Mouse (Mus musculus): ENCODE measurements around the gene Ddx39b.
"Not testable (repeated sequence)": the region's sequence is repeated elsewhere in the genome, so short reads cannot be mapped to it uniquely, and the experiment has no call there.

Ddx39b gene

DNA sequence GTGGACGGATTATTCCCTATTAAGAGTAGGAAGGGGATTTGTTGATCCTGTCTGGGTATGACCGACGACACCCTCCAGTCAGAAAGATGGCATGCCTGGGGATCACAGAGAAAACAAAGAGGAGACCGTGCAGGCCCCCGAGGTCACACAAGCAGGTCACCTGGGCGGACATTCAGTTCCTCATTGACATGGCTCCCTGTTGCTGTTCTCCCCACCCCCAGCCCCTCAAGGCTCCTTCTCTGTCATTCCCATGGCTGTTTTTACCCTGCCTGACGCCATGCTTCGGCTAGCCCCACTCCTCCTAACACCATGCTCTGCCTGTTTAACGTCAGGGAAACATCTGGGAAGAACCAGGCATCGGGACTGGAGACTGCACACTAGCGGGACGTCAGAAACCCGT is 20.1 kb downstream of the Ddx39b start:
- no peak for DNase-seq (ENCODE audit: extremely low spot score, low spot score)

DNA sequence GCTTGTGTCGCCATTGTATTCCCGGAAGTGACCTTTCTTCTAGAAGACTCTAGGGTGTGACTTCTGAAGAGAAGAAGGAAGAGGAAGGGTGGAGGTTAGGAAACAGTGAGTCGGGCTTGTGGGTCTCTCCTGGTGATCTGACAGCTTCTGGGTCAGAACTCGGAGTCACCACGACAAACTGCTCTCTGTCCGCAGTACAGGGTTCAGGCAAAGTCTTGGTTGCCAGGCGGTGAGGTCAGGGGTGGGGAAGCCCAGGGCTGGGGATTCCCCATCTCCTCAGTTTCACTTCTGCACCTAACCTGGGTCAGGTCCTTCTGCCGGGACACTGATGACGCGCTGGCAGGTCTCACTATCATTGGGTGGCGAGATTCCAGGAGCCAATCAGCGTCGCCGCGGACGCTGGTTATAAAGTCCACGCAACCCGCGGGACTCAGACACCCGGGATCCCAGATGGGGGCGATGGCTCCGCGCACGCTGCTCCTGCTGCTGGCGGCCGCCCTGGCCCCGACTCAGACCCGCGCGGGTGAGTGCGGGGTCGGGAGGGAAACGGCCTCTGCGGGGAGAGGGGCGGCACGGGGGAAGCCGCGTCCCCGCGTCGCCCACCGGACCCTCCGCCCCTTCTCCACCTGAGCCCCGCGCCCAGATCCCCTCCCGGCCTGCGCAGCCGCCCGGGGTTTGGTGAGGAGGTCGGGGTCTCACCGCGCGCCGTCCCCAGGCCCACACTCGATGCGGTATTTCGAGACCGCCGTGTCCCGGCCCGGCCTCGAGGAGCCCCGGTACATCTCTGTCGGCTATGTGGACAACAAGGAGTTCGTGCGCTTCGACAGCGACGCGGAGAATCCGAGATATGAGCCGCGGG is 21.3 kb downstream of the Ddx39b start, which contains the start of gene H2-D1:
TSS of gene H2-D1 (plus strand) at position 67 of the 859 bp plus-strand sequence.
- peak; percentile 88 for DNase-seq (ENCODE audit: extremely low spot score, low spot score)

DNA sequence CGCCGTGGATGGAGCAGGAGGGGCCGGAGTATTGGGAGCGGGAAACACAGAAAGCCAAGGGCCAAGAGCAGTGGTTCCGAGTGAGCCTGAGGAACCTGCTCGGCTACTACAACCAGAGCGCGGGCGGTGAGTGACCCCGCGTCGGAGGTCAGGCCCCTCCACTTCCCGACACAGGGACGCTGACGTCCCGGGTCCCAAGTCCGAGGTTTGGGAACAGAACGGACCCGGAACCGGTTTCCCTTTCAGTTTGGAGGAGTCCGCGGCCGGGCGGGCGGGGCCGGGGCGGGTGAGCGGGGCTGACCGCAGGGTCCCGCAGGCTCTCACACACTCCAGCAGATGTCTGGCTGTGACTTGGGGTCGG is 22.0 kb downstream of the Ddx39b start:
- peak; percentile 60 for DNase-seq (ENCODE audit: extremely low spot score, low spot score)

DNA sequence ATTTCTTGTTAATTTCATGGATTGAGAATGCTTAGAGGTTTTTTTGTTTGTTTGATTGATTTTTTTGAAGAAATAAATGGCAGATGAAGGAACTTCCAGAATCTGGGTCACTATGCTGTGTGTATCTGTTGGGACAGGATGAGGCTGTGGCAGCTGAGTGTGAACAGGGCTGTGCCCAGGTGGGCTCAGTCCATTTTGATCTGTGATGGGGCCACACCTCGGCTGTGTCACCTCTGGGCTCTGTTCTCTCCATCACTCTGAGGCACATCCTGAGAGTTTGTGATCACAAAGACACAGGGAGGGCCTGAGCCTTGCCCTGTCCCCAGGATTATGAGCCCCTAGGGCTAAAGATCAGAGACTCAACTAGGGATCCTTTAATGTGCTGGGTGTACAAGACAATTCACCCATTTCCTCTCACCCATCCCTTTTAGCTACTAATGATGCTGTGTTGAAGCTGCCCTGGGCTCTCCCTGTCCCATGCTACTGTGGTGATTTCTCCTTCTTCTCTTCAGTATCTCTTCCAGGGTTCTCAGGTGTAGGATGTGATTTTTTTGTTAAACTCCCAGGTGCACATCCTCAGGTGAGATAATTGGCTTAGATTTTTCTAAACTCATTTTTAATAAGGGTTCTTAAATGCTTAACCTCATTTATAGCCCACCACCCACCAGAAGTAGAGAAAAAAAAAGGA is 26.0 kb downstream of the Ddx39b start:
- DNase-seq (ENCODE audit: extremely low spot score, low spot score): no peak

DNA sequence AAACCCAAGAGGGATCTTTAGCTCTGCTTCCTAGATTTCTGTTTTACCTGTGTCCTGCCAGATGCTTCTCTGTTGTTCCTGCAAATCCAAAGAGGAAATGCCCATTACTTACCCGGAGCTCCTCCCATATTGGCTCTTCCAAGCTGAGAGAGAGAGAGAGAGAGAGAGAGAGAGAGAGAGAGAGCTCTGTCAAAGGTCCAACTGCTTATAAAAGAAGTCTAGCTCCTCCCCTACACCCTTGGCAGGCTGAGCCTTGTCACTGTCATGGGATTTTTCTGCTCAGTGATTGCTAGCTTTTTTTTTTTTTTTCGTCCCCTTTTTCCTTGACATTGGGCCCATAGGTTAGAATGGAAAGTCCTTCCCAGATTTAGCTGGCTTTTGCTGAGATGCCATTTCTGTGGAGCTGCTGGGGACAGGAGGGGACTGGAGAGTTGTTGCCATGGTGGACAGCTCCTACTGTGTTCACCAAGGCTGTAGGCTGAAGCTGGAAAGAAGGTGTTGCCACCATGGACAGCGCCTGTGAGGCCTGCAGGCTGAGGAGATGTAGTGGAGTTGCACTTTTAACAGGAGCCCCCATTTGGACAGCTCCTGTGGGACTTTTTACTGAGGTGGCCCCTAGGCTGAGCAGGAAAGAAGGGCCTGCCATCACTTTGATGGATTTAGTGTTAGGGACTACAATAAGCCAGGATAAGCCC is 28.3 kb downstream of the Ddx39b start:
- DNase-seq (ENCODE audit: extremely low spot score, low spot score): peak; percentile 48

DNA sequence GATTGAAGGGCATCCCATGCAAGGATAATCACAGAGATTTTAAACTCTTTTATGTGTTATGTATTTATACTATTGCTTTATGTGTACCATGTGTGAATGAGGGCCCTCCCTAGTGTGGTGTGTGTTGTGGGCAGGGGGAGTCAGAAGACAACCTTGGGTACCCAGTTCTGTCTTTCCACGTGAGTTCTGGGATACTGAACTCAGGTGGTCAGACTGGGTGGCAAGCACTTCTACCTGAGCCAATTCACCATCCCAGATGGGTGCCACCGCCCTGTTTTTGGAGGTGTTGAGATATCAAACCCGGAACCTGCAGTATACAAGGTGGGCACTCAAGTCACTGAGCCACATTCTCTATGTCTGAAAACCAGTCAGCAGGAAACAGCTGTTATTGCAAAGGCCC is 30.7 kb downstream of the Ddx39b start:
- DNase-seq (ENCODE audit: extremely low spot score, low spot score): no peak

DNA sequence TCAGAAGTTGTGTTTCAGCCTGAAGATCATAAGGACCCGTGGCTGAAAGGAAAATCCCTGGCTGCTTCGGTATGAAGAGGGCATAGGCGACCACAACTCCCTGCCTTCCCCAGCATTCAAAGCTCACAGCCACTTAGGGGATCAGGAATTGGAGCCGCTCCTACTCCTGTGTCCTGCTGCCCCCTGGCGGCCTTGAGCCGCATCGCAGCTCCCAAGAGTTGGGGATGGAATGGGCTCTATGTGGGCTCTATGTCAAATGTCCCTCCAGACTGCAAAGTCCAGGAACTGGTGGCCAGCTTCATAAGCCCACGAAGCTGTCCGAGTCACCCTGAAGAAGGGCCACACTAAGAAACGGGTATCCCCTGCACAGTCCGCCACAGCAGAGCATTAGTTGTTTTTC is 33.2 kb downstream of the Ddx39b start:
- DNase-seq (ENCODE audit: extremely low spot score, low spot score): peak; percentile 86

DNA sequence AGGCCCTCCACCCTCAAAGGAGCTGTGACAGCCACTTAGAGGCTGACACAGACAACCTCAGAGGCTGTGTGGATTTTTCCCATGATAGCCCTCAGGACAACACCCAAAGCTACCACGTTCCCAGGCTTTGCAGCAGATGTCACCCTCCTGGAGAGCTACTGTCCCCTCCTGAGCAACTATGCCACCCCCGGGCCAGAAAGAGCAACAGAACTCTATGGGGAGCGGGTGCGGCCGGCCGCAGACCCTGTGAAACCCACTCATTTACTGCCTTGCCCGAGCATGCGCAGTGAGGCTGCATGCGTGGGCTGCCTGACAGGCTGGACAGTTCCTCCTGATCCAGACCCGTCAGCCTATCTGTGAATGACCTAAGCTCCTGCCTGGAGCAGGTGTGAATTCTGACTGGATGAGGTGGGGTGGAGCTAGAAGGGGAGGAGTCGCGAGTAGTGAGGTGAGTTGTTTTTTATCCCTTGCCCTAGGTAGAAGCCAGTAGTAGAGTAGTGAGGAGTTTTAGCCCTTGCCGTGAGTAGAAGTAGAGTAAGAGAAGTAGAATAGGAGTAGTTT is 34.8 kb downstream of the Ddx39b start:
- no peak for DNase-seq (ENCODE audit: extremely low spot score, low spot score)

DNA sequence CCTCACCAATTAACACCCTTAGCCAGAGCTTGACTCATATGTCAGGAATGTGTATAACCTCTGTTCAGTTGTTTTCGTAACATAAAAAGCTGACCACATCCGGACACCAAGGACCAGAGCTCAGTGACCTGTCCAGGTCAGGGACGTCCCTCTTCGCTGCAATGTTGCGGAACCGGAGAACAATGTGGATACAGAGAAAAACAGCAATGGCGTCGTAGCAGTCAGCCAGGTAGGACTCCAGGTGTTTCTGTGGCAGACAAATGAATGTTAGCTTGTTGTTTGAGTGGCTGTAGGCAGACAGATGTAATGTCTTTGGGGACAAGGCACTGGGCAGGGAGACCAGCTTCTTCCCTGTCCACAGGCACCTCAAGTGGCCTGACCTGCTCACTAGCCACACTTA is 36.5 kb downstream of the Ddx39b start:
- no peak for DNase-seq (ENCODE audit: extremely low spot score, low spot score)

DNA sequence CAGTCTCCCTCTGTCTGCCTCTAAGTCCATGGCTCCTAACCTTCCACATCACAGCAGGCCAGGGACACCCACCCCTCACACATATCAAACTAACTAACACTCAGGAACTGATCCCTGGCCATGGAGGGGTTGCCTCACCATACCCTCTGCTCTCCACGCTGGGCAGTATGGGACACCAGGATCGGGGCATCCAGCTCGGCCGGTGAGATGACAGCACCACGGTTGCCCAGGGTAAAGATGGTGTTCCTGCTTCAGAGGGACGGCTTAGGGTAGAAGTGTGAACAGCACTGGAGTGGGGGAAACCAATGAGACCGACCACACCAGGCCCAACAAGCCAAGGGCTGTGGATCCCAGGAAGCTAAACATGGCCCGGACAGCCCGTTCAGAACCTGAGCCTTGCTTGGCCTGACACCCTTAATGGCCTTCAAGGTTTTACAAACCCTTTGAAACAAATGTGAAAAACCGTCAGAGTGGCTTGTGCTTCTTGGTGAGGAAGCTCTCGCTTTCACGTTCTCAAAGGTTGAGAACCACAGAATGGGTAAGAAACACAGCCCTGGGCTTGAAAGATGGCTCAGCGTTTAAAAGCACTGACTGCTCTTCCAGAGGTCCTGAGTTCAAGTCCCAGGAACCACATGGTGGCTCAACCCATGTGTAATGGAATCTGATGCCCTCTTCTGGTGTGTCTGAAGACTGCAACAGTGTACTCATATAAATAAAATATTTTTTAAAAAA is 37.6 kb downstream of the Ddx39b start:
- DNase-seq (ENCODE audit: extremely low spot score, low spot score): no peak

DNA sequence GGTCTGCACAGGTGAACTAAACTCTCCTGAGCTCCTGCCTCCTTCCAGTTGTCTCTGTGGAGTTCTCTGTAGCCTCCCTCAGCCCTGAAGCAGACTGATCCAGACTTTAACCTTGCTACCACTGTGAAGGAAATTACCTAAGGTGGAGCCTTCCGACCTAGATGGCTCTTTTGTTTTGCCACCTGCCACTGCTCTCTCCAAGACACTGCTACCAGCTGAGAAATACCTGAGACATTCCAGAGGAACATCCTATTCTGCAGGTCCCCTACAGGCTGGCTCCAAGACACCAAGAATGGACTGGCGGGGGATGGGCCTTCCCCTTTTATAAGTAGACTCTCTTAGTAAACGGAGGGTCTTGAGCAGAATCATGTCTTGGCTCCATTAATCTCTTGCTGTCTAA is 38.7 kb downstream of the Ddx39b start:
- DNase-seq (ENCODE audit: extremely low spot score, low spot score): no peak

DNA sequence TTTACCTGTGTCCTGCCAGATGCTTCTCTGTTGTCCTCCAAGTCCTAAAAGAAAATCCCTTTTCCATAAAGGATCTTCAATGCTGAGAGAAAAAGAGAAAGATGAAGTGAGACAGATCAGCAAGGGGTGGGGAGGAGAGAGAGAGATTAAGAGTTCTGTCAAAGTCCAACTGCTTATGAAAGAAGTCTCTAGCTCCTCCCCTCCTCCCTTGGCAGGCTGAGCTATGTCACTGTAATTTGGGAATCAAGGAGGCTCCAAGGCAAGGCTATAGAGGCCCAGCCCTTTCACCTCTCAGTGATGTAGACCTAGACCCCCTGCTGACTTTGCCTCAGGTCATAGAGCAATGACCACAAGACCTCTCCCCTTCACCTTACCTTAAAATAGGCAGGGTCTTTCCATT is 43.9 kb downstream of the Ddx39b start:
- DNase-seq (ENCODE audit: extremely low spot score, low spot score): no peak

DNA sequence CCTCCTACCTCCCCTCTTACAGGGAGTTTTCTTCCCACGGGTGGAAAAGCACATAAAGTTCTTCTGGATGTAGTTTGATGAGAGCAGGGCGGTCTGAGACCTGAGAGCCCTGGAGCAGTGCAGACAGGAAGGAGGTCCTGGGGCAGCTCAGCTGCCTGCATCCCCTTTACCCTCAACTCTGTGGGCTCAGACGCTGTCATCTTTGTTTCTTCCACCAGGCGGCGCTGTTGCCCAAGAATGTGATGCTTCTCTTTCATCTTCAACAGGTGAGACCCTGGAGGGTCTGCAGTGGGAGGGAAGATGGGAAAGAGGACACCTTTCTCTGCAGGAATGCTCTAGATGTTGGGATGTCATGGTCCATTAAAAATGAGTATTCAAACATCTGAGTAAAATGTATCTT is 54.2 kb downstream of the Ddx39b start:
- DNase-seq (ENCODE audit: extremely low spot score, low spot score): peak; percentile 53

DNA sequence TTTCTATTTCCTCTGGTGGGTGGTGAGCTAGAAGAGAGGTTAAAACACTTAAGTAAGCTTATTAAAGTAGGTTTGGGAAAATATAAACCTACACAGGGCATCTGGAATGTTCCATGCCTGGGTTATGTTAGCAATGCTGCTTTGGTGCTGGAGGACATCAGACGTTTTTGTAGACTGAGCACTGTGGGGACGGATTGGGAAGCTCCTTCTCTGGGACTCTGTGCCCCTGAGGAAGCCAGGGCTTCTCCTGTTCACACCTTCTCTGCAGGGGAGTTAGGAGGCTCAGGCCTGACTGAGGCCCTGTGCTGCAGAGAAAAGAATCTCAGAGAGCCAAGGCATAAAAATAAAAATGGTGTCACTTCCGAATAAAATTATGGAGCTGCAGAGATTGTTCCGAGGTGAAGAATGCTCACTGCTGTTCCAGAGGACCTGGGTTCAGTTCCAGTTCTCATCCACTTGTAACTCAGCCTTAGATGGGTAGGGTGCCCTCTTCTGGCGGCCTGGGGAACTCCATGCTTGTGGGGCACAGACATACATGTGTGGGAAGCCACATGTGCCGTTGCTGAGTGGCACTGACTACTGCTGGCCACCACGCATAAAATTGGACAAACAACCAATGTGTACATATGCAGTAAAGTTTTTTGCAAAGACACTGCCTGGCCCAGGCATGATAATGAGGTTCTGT is 58.9 kb downstream of the Ddx39b start:
- DNase-seq (ENCODE audit: extremely low spot score, low spot score): not testable (repeated sequence)

DNA sequence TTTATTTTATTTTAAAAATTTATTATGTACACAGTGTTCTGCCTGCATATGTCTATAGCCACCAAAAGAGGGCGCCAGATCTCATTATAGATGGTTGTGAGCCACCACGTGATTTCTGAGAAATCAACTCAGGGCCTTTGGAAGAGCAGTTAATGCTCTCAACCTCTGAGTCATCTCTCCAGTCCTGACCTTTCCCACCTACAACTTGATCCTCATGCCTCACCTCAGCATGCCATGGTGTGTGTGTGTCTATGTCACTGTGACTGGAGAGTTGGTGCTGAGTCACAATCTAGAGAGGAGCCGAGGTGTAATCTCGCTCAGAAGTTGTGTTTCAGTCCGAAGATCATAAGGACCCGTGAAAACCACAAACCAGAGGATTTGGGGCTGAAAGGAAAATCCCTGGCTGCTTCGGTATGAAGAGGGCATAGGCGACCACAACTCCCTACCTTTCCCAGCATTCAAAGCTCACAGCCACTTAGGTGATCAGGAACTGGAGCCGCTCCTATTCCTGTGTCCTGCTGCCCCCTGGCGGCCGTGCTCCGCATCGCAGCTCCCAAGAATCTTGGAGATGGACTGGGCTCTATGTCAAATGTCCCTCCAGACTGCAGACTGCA is 60.2 kb downstream of the Ddx39b start:
- DNase-seq (ENCODE audit: extremely low spot score, low spot score): peak; percentile 84

DNA sequence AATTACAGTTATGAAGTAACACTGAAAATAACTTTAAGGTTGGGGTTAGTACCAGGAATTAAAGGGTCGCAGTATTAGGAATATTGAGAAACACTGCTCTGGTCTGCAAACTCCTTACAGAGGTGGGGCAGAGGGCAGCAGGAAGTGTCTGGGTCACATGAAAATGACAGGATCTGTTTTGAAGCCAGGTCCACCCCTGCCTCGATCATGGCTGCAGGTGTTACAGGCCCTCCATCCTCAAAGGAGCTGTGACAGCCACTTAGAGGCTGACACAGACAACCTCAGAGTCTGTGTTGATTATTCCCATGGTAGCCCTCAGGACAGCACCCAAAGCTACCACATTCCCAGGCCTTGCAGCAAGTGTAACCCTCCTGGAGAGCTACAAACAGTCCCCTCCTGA is 61.7 kb downstream of the Ddx39b start:
- DNase-seq (ENCODE audit: extremely low spot score, low spot score): no peak
